Mouse (Mus musculus) embryonic facial prominence, embryonic 11.5 days (tissue): ENCODE data around the gene Hes6. TPM values are rescaled to one million over a fixed set of nuclear protein-coding genes. Genes with fewer than 3 reads are reported as not detected.

Experiments used
- ATAC-seq: fragments of 200-750 bp; cut with Nextera tagmentation; replicated peaks from 2 replicates; pipeline ENCODE4 v1.8.0; 2017; ENCODE audit warnings: low read depth; ENCODE audit not compliant: insufficient number of reproducible peaks, low FRiP score, low TSS enrichment
- DNase-seq: peaks from one replicate; pipeline ENCODE4 v3.0.0-alpha.2; 2015; ENCODE audit warnings: low spot score
- H3K27ac ChIP-seq: fragments of 300-500 bp; sonication (generic); replicated peaks from 2 replicates; pipeline ENCODE4 v1.5.1; 2014; ENCODE audit warnings: mild to moderate bottlenecking, low read depth, low read length, control low read depth
- H3K27me3 ChIP-seq: fragments of 300-500 bp; sonication (generic); 2 replicates; pipeline ENCODE4 v1.6.1; 2014; ENCODE audit warnings: mild to moderate bottlenecking, low read length, moderate library complexity, mixed read lengths; ENCODE audit not compliant: control insufficient read depth, insufficient read depth
- H3K36me3 ChIP-seq: fragments of 300-500 bp; sonication (generic); replicated peaks from 2 replicates; pipeline ENCODE4 v1.6.1; 2014; ENCODE audit warnings: low read depth, mild to moderate bottlenecking, low read length, moderate library complexity, mixed read lengths; ENCODE audit not compliant: control insufficient read depth, insufficient read depth
- H3K4me1 ChIP-seq: fragments of 300-500 bp; sonication (generic); 2 replicates; pipeline ENCODE4 v1.6.1; 2014; ENCODE audit warnings: low read length, mixed read lengths; ENCODE audit not compliant: control insufficient read depth, insufficient read depth
- H3K4me2 ChIP-seq: fragments of 300-500 bp; sonication (generic); 2 replicates; pipeline ENCODE4 v1.6.1; 2014; ENCODE audit warnings: low read depth, mild to moderate bottlenecking, control low read depth, low read length, moderate library complexity
- H3K4me3 ChIP-seq: fragments of 300-500 bp; sonication (generic); 2 replicates; pipeline ENCODE4 v1.5.1; 2014; ENCODE audit warnings: low read depth, low read length, control low read depth
- H3K9ac ChIP-seq: fragments of 300-500 bp; sonication (generic); replicated peaks from 2 replicates; pipeline ENCODE4 v1.6.1; 2014; ENCODE audit warnings: mild to moderate bottlenecking, control low read depth, low read length
- H3K9me3 ChIP-seq: fragments of 300-500 bp; sonication (generic); replicated peaks from 2 replicates; pipeline ENCODE4 v1.6.1; 2016; ENCODE audit warnings: mild to moderate bottlenecking, low read length, inconsistent platforms, mixed read lengths; ENCODE audit not compliant: control insufficient read depth
- WGBS: fragments of 180-500 bp; shearing (Covaris S2); extraction: QIAGEN DNeasy Blood & Tissue Kit; methylation state at CpG from one replicate; pipeline ENCODE4 v1.1.7; 2014; 5-methylcytosine and 5-hydroxymethylcytosine counted together
- polyA plus RNA-seq: library from polyadenylated mRNA; unstranded; fragments of >200 nt; fragmentation: Nextera tagmentation; extraction: Ambion mirVana; gene quantifications from 2 replicates; pipeline ENCODE4 v1.2.1, GENCODE M21; 2014

The Hes6 gene
- 112 and 126 TPM in 2 replicates for polyA plus RNA-seq

DNA sequence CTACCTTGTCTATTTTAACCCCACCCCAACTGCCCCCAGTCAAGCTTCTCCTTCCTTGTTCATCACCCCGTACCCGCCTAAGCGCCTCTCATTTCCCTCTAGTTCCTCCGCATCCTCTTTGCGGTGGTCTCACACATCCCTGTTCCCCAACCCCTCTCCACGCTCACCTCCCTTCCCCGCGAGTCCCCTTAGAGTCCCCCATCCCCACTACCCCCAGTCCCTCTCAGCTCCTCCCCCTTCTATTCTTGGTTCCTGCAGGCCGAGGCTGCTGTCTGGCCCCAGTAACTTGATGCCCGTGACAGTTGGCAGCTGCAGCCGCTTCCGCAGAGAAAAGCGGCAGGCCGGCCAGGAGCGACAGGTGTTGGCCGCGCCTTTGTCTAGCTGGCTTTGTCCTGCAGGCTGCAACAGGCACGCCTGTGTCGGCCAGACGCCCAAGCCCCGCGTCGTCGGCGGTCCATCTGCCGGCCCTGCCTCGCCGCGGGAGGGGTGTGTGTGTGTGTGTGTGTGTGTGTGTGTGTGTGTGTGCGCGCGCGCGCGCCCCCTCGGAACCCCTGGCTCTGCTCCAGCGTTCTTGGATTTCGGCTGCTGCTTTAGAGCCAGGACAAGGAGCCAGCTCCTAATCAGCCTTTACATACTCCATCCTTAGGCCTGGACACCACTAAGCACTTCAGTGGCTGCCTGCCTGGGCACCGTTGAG, at the start of gene Hes6:
Gene Hes6, minus strand, starts transcription at position 141 of the 697 bp plus-strand sequence.
- peak within 1 kb of the TSS; percentile 84 for H3K9ac ChIP-seq
- no peaks in the 10 kb centered on the region; the same call in 1 of the 2 replicates for H3K36me3 ChIP-seq
- peak within 1 kb of the TSS; percentile 80 for H3K4me3 ChIP-seq
- under 1% methylated on average over 39 of the region's 39 CpGs for WGBS
- peak; percentile 83 for DNase-seq
- H3K4me1 ChIP-seq: peaks cover 4% of the 10 kb centered on the region; the same call in 1 of the 2 replicates
- H3K9me3 ChIP-seq: no peaks in the 10 kb centered on the region
- H3K27ac ChIP-seq: peak within 1 kb of the TSS; percentile 63
- H3K4me2 ChIP-seq: peak within 1 kb of the TSS; percentile 95
- peak; percentile 42 for ATAC-seq
- H3K27me3 ChIP-seq: no peaks in the 10 kb centered on the region

GRCm38 (mm10) chr1:91463336-91463995, 49.6 kb upstream of the Hes6 start:
- WGBS: 88% methylated on average over 13 of the region's 13 CpGs
- no peaks in the 10 kb centered on the region for H3K36me3 ChIP-seq
- H3K9me3 ChIP-seq: no peaks in the 10 kb centered on the region
- H3K9ac ChIP-seq: no peak overlapping the region
- no peak overlapping the region for H3K4me2 ChIP-seq
- no peak overlapping the region for H3K4me3 ChIP-seq
- ATAC-seq (no peak), DNase-seq (no peak)
- no peaks in the 10 kb centered on the region for H3K4me1 ChIP-seq
- 0 out of 2 replicates have a peak, but pooled peaks cover under 1% of the 10 kb centered on the region for H3K27me3 ChIP-seq
- H3K27ac ChIP-seq: no peak overlapping the region

GRCm38 (mm10) chr1:91460564-91460963, 46.7 kb upstream of the Hes6 start:
- Histone ChIP-seq H3K27me3 (peaks cover 2% of the 10 kb centered on the region; the same call in 1 of the 2 replicates), H3K27ac (no peak overlapping the region), H3K9ac (no peak overlapping the region), H3K4me2 (no peak overlapping the region), H3K4me3 (no peak overlapping the region), H3K9me3 (no peaks in the 10 kb centered on the region), H3K4me1 (peaks cover 3% of the 10 kb centered on the region), H3K36me3 (no peaks in the 10 kb centered on the region)
- ATAC-seq (no peak), DNase-seq (no peak)
- 36% methylated on average over 4 of the region's 4 CpGs for WGBS

DNA sequence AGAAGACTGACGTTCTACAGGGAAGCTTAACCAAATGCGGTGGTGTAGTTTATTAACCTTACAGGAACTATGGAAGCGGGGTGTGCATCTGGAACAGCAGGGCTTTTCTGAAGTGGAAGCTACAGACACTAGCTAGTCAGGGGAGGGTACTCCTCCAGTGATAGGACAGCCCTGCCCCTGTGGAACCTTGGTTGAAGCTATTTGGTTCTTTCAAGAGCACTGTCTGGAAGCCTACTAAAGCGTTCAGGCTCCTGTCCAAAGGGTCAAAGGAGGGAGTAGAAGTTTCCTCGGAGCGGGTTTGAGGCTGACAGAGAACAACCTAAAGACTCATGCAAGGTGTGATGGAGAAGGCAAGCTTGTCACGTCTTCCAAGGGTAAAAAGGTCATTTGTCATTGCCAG, 46.2 kb upstream of the Hes6 start:
- H3K27ac ChIP-seq: no peak overlapping the region

GRCm38 (mm10) chr1:91459059-91459809, 45.4 kb upstream of the Hes6 start, which contains the start of gene Per2:
TSS of gene Per2 (minus strand) at chr1:91459324.
- DNase-seq: peak; percentile 100
- under 1% methylated on average over 91 of the region's 91 CpGs for WGBS
- Histone ChIP-seq H3K27ac (no peak within 1 kb of the TSS), H3K27me3 (peaks cover 2% of the 10 kb centered on the region; the same call in 1 of the 2 replicates), H3K9ac (peak within 1 kb of the TSS; percentile 57), H3K4me1 (peaks cover 3% of the 10 kb centered on the region), H3K4me3 (peak within 1 kb of the TSS; percentile 65), H3K9me3 (no peaks in the 10 kb centered on the region), H3K36me3 (no peaks in the 10 kb centered on the region), H3K4me2 (peak within 1 kb of the TSS; percentile 67)
- ATAC-seq: peak; percentile 90

More for the DNA sequence above, 46.2 kb upstream of the Hes6 start:
- H3K4me3 ChIP-seq: no peak overlapping the region; the same call in 1 of the 2 replicates
- DNase-seq: no peak
- H3K9ac ChIP-seq: no peak overlapping the region
- peak overlapping the region; percentile 67 for H3K4me2 ChIP-seq
- H3K9me3 ChIP-seq: no peaks in the 10 kb centered on the region
- WGBS: 42% methylated on average over 7 of the region's 7 CpGs
- no peaks in the 10 kb centered on the region for H3K36me3 ChIP-seq
- ATAC-seq: no peak
- peaks cover 3% of the 10 kb centered on the region for H3K4me1 ChIP-seq
- H3K27me3 ChIP-seq: peaks cover 2% of the 10 kb centered on the region; the same call in 1 of the 2 replicates

DNA sequence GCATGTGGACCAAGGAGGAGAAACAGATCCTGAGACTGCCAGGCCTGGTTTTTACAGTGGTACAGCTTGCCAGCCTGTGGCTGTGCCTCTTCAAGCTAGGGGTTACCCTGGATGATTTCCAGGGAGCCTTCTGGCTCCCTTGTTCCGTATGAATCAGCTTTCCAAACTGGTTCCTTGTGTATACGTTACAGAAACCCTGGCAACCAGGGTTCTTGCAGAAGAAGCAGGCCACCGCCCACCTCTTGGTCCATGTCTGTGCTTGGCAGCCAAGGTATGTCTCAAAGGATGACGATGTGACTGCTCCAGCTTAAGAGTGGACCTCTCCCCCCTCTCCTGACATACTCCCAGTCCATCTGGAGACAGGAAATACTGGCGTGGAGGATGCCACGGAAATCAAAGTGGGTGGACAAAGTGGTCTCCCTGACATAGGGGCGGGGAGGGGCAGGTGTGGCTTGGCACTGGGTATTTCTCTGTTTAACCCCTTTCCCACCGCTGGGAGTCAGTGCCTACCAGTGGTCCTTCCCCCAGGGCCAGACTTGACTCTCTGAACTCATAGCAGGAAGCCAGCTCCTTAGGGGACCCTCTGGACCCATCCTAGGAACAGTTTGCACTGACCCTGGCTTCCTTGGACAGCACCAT, 44.5 kb upstream of the Hes6 start:
- peak; percentile 7; the same call in 1 of the 2 replicates for ATAC-seq
- WGBS: 28% methylated on average over 8 of the region's 8 CpGs
- H3K27ac ChIP-seq: no peak overlapping the region

GRCm38 (mm10) chr1:91457698-91458097, 43.9 kb upstream of the Hes6 start:
- ATAC-seq (no peak), DNase-seq (no peak)
- no peak overlapping the region for H3K9ac ChIP-seq
- no peaks in the 10 kb centered on the region for H3K36me3 ChIP-seq
- no peak overlapping the region for H3K4me2 ChIP-seq
- no peak overlapping the region for H3K4me3 ChIP-seq
- 75% methylated on average over 5 of the region's 5 CpGs for WGBS
- H3K4me1 ChIP-seq: peaks cover 3% of the 10 kb centered on the region
- H3K27me3 ChIP-seq: peaks cover 2% of the 10 kb centered on the region; the same call in 1 of the 2 replicates
- no peak overlapping the region for H3K27ac ChIP-seq
- no peaks in the 10 kb centered on the region for H3K9me3 ChIP-seq

More for the DNA sequence above, 44.5 kb upstream of the Hes6 start:
- Histone ChIP-seq H3K36me3 (no peaks in the 10 kb centered on the region), H3K4me3 (peak overlapping the region; percentile 65), H3K4me2 (peak overlapping the region; percentile 61), H3K9ac (peak overlapping the region; percentile 57; the same call in 1 of the 2 replicates), H3K9me3 (no peaks in the 10 kb centered on the region), H3K27me3 (peaks cover 2% of the 10 kb centered on the region; the same call in 1 of the 2 replicates), H3K4me1 (peaks cover 3% of the 10 kb centered on the region)
- DNase-seq: no peak
